Mouse (Mus musculus): ENCODE measurements around the gene Mybpc3. TPM values are rescaled to one million over a fixed set of nuclear protein-coding genes. Genes with fewer than 3 reads are reported as not detected.

The Mybpc3 gene
- not detected for polyA plus RNA-seq (2021)

- in situ Hi-C loops (cut with MboI; ENCODE audit: low pct_unique_long_range_greater_than_20kb): loop anchor here (10.0 kb wide), 1 partner anchor 367 kb away; no protein-coding TSS in a partner anchor
- POLR2A ChIA-PET: no interaction called here
- TF ChIP-seq CTCF (IDR thresholded peaks at IDR 0.05): no peak
- ATAC-seq (no peak), DNase-seq (ENCODE audit: low read depth, low spot score) (no peak)
- CTCF ChIA-PET: interaction anchor here (1.5 kb wide), 1 partner anchor 52 kb away, joined by 4 read pairs; no protein-coding TSS in a partner anchor
- peaks cover 14% of the 10 kb centered on the region for H3K27me3 ChIP-seq
These were observed at the start of gene Mybpc3 for GRCm38 (mm10) chr2:91117585-91118275. Gene Mybpc3 (plus strand): TSS chr2:91118144.

DNA sequence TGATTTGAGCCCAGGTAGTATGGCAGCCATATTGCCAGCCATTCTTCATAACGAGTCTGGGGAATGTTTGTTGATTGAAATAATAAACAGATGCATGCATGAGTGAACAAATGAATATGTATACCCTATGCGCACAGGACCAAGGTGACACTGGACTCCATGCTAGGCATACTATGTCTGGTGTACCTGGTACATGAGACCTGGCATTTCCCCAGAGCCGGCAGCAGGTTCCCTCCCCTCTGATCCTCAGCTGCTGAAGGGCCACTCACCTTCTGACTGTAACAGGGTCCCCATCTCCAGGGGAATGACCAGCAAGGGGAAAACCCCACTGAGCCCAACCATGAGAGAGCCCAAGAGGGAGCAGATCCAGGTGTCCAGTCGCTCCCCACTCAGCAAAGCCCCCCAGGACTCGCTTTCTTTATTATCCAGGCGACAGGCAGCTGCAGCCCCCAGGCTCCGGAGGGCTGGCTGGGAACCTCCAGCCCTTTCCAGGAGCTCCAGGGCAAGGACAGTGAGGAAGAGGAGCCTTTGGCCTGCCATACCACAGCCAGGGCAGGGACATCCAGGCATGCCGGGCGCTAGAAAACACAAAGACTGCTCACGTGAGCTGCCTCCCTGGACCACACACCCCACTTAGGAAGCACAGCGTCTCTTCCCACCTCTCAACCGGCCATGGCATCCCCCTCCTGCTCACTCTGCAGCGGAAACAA, 49.6 kb upstream of the Mybpc3 start:
- POLR2A ChIA-PET: interaction anchor here (0.6 to 2.0 kb wide), 4 partner anchors 8 to 202 kb away, joined by 3 to 11 read pairs (median 3); no protein-coding TSS in a partner anchor
- no peaks in the 10 kb centered on the region for H3K27me3 ChIP-seq
- CTCF ChIA-PET: interaction anchor here (1.6 to 2.9 kb wide), 2 partner anchors 27 to 202 kb away, joined by 3 to 10 read pairs; no protein-coding TSS in a partner anchor
- DNase-seq (ENCODE audit: low read depth, low spot score): no peak
- TF ChIP-seq CTCF (IDR thresholded peaks at IDR 0.05): no peak
- in situ Hi-C loops (cut with MboI; ENCODE audit: low pct_unique_long_range_greater_than_20kb): no loop called here
- no peak for ATAC-seq

- ChIA-PET CTCF (interaction anchor here (1.6 to 2.9 kb wide), 2 partner anchors 27 to 202 kb away, joined by 3 to 10 read pairs; no protein-coding TSS in a partner anchor), POLR2A (interaction anchor here (0.9 to 2.0 kb wide), 3 partner anchors 9 to 203 kb away, joined by 3 to 11 read pairs (median 3); no protein-coding TSS in a partner anchor)
- no peaks in the 10 kb centered on the region for H3K27me3 ChIP-seq
- TF ChIP-seq CTCF (IDR thresholded peaks at IDR 0.05): no peak
- DNase-seq (ENCODE audit: low read depth, low spot score) (no peak), ATAC-seq (peak; percentile 28)
- in situ Hi-C loops (cut with MboI; ENCODE audit: low pct_unique_long_range_greater_than_20kb): no loop called here
These were observed 49.1 kb upstream of the Mybpc3 start for GRCm38 (mm10) chr2:91068872-91069165.

- POLR2A ChIA-PET: interaction anchor here (0.9 to 2.0 kb wide), 5 partner anchors 8 to 203 kb away, joined by 3 to 11 read pairs (median 4); no protein-coding TSS in a partner anchor
These were observed 48.5 kb upstream of the Mybpc3 start for GRCm38 (mm10) chr2:91069306-91070000.

GRCm38 (mm10) chr2:91070076-91070800, 47.7 kb upstream of the Mybpc3 start, which contains the start of gene Slc39a13:
Gene Slc39a13 (minus strand): TSS chr2:91070417.
- POLR2A ChIA-PET: interaction anchor here (1.6 to 2.0 kb wide), 3 partner anchors 8 to 38 kb away, joined by 4 to 11 read pairs (median 5); no protein-coding TSS in a partner anchor
- peak; percentile 75 for ATAC-seq
- DNase-seq (ENCODE audit: low read depth, low spot score): no peak
- no peaks in the 10 kb centered on the region for H3K27me3 ChIP-seq
- TF ChIP-seq CTCF (IDR thresholded peaks at IDR 0.05): no peak
- in situ Hi-C loops (cut with MboI; ENCODE audit: low pct_unique_long_range_greater_than_20kb): loop anchor here (5.0 kb wide), 1 partner anchor 37 kb away; no protein-coding TSS in a partner anchor
- CTCF ChIA-PET: interaction anchor here (1.1 to 2.9 kb wide), 12 partner anchors 15 to 204 kb away, joined by 3 to 10 read pairs (median 6); no protein-coding TSS in a partner anchor

More at GRCm38 (mm10) chr2:91069306-91070000, 48.5 kb upstream of the Mybpc3 start:
- CTCF ChIA-PET: interaction anchor here (1.1 to 2.9 kb wide), 6 partner anchors 19 to 203 kb away, joined by 3 to 10 read pairs (median 4); no protein-coding TSS in a partner anchor
- ATAC-seq (no peak), DNase-seq (ENCODE audit: low read depth, low spot score) (no peak)
- in situ Hi-C loops (cut with MboI; ENCODE audit: low pct_unique_long_range_greater_than_20kb): no loop called here
- no peaks in the 10 kb centered on the region for H3K27me3 ChIP-seq
- no peak for TF ChIP-seq CTCF (IDR thresholded peaks at IDR 0.05)

GRCm38 (mm10) chr2:91071059-91071458, 46.9 kb upstream of the Mybpc3 start:
- in situ Hi-C loops (cut with MboI; ENCODE audit: low pct_unique_long_range_greater_than_20kb): loop anchor here (5.0 kb wide), 1 partner anchor 36 kb away; no protein-coding TSS in a partner anchor
- POLR2A ChIA-PET: interaction anchor here (1.6 to 2.0 kb wide), 2 partner anchors 9 to 37 kb away, joined by 4 to 5 read pairs; no protein-coding TSS in a partner anchor
- CTCF ChIA-PET: interaction anchor here (1.2 to 2.9 kb wide), 10 partner anchors 14 to 204 kb away, joined by 3 to 10 read pairs (median 7); no protein-coding TSS in a partner anchor
- H3K27me3 ChIP-seq: no peaks in the 10 kb centered on the region
- TF ChIP-seq CTCF (IDR thresholded peaks at IDR 0.05): no peak
- ATAC-seq (no peak), DNase-seq (ENCODE audit: low read depth, low spot score) (no peak)

DNA sequence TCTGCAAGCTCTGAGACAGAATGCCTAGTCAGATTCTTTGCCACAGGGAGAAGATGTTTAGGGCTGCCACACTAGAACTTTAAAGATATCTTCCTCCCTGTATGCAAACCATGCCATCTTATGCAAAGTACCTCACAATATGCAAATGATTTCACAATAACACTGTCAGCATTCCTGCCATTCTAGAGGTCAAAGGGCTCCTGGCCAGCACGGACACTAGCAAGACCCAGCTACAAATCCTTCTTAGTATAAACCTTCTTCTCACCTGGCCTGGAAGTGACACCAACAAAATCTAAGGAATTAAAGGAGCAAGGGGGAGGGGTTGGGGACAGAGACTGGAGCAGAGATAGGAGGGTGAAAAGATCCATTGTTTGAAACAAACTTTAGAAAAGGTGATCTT, 45.9 kb upstream of the Mybpc3 start:
- in situ Hi-C loops (cut with MboI; ENCODE audit: low pct_unique_long_range_greater_than_20kb): loop anchor here (5.0 kb wide), 1 partner anchor 35 kb away; no protein-coding TSS in a partner anchor
- DNase-seq (ENCODE audit: low read depth, low spot score) (no peak), ATAC-seq (no peak)
- ChIA-PET CTCF (no interaction called here), POLR2A (no interaction called here)
- no peaks in the 10 kb centered on the region for H3K27me3 ChIP-seq
- no peak for TF ChIP-seq CTCF (IDR thresholded peaks at IDR 0.05)

- no peaks in the 10 kb centered on the region for H3K27me3 ChIP-seq
- TF ChIP-seq CTCF (IDR thresholded peaks at IDR 0.05): no peak
- ATAC-seq (no peak), DNase-seq (ENCODE audit: low read depth, low spot score) (no peak)
- POLR2A ChIA-PET: interaction anchor here (0.5 to 0.8 kb wide), 3 partner anchors 10 to 46 kb away, joined by 3 to 5 read pairs (median 3); no protein-coding TSS in a partner anchor
- CTCF ChIA-PET: interaction anchor here (1.3 kb wide), 1 partner anchor 20 kb away, joined by 3 read pairs; no protein-coding TSS in a partner anchor
- in situ Hi-C loops (cut with MboI; ENCODE audit: low pct_unique_long_range_greater_than_20kb): no loop called here
These were observed 40.0 kb upstream of the Mybpc3 start for GRCm38 (mm10) chr2:91077957-91078313.

- DNase-seq (ENCODE audit: low read depth, low spot score): no peak
- POLR2A ChIA-PET: interaction anchor here (0.7 to 0.8 kb wide), 2 partner anchors 10 to 46 kb away, joined by 3 to 5 read pairs; no protein-coding TSS in a partner anchor
- no peak for ATAC-seq
These were observed 39.5 kb upstream of the Mybpc3 start for GRCm38 (mm10) chr2:91078314-91079025.

More at GRCm38 (mm10) chr2:91078314-91079025, 39.5 kb upstream of the Mybpc3 start:
- no peak for TF ChIP-seq CTCF (IDR thresholded peaks at IDR 0.05)
- CTCF ChIA-PET: interaction anchor here (1.3 kb wide), 1 partner anchor 19 kb away, joined by 3 read pairs; no protein-coding TSS in a partner anchor
- no peaks in the 10 kb centered on the region for H3K27me3 ChIP-seq
- in situ Hi-C loops (cut with MboI; ENCODE audit: low pct_unique_long_range_greater_than_20kb): no loop called here
